Mouse (Mus musculus): ENCODE measurements around the gene Tmeff2.

DNA sequence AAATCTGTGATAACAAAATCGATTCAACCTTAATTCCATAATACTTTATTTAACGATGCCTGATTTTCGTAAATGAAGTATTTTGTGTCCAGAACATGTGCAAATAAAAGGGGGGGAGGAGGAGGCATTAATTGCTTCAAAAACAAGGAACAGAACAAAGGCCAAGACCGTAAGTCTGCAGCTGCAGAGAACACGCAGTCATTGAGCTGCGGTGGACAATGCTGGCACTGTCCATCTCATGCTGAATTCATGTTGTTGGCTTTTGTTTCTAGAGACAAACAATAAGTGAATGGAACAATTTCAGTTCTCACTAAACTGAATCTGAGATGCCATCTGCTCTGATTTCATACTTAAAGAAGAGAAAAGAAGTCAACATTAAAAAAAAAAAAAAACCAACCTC lies 2.8 kb upstream of the Tmeff2 start:
- TF ChIP-seq CTCF (IDR thresholded peaks at IDR 0.05; ENCODE audit: borderline replicate concordance, control insufficient read depth, extremely low read depth, insufficient read depth, low read length, poor library complexity) (no peak), POLR2A (IDR thresholded peaks at IDR 0.05; ENCODE audit: control insufficient read depth, extremely low read depth, insufficient read depth, low read length, poor library complexity) (no peak)
